Mouse (Mus musculus) G1E (cell line): Measurements from ENCODE around the gene Fry.

Source experiments
- CTCF ChIP-seq: IDR thresholded peaks from 2 replicates; pipeline ENCODE4 v1.5.1; 2012; ENCODE audit warnings: low read depth, low read length, inconsistent platforms, mixed read lengths
- GATA1 ChIP-seq: IDR thresholded peaks from 2 replicates; pipeline ENCODE4 v1.6.1; 2012; ENCODE audit warnings: borderline replicate concordance, low read length, inconsistent platforms, mixed read lengths

GRCm38 (mm10) chr5:150384272-150385215 is 266.1 kb downstream of the Fry start:
- TF ChIP-seq GATA1 (no peak), CTCF (no peak)
